Mouse (Mus musculus) layer of hippocampus, postnatal 25 days (tissue): ENCODE measurements at regions not wholly inside any gene's neighbourhood (a gene's known extent, or its start where the extent isn't known, plus 50 kb on each side); places are given as distances from the start of the nearest gene placed in this dataset.

ENCODE experiments used
- DNase-seq, 2 experiments: peaks; one replicate each; pipeline ENCODE4 v3.0.0; 2022; ENCODE audit warnings: mixed read lengths in 2 of 2, low spot score in 1 of 2; ENCODE audit errors: extremely low spot score in 1 of 2

- DNase-seq = no peak
These were observed 582.6 kb upstream of the Map3k7 start for GRCm38 (mm10) chr4:31381069-31381969.

- no peak for DNase-seq
These were observed 570.8 kb upstream of the Map3k7 start for GRCm38 (mm10) chr4:31392932-31393632.

GRCm38 (mm10) chr4:31395538-31395937 lies 568.4 kb upstream of the Map3k7 start:
- DNase-seq = no peak

GRCm38 (mm10) chr4:31403976-31404375 lies 559.9 kb upstream of the Map3k7 start:
- no peak for DNase-seq

GRCm38 (mm10) chr4:31404840-31405714 lies 558.8 kb upstream of the Map3k7 start:
- no peak for DNase-seq

- no peak for DNase-seq
These were observed 553.7 kb upstream of the Map3k7 start for GRCm38 (mm10) chr4:31410157-31410556.

GRCm38 (mm10) chr4:31411770-31412525 lies 551.9 kb upstream of the Map3k7 start:
- DNase-seq = no peak

GRCm38 (mm10) chr4:31417161-31417560 lies 546.7 kb upstream of the Map3k7 start:
- no peak for DNase-seq

- peak; percentile 35 to 66 for DNase-seq
These were observed 544.7 kb upstream of the Map3k7 start for GRCm38 (mm10) chr4:31419240-31419639.

- no peak for DNase-seq
These were observed 543.7 kb upstream of the Map3k7 start for GRCm38 (mm10) chr4:31420167-31420566.

GRCm38 (mm10) chr4:31421386-31421785 lies 542.5 kb upstream of the Map3k7 start:
- no peak for DNase-seq

GRCm38 (mm10) chr4:31425135-31425534 lies 538.8 kb upstream of the Map3k7 start:
- no peak for DNase-seq

- DNase-seq = no peak
These were observed 538.2 kb upstream of the Map3k7 start for GRCm38 (mm10) chr4:31425716-31426115.

- DNase-seq = no peak
These were observed 537.5 kb upstream of the Map3k7 start for GRCm38 (mm10) chr4:31426169-31427030.

GRCm38 (mm10) chr4:31433943-31434342 lies 530.0 kb upstream of the Map3k7 start:
- DNase-seq = no peak

- no peak for DNase-seq
These were observed 509.0 kb upstream of the Map3k7 start for GRCm38 (mm10) chr4:31454898-31455297.

GRCm38 (mm10) chr4:31455466-31455865 lies 508.4 kb upstream of the Map3k7 start:
- no peak for DNase-seq

- no peak for DNase-seq
These were observed 501.4 kb upstream of the Map3k7 start for GRCm38 (mm10) chr4:31462456-31462855.

- no peak for DNase-seq
These were observed 500.7 kb upstream of the Map3k7 start for GRCm38 (mm10) chr4:31463130-31463698.
